Mouse (Mus musculus): ENCODE data around the gene Spsb2. TPM values are rescaled to one million over a fixed set of nuclear protein-coding genes. Genes with fewer than 3 reads are reported as not detected.
"Not testable (repeated sequence)": the region's sequence is repeated elsewhere in the genome, so short reads cannot be mapped to it uniquely, and the experiment has no call there.

Spsb2 gene
- polyA plus RNA-seq, 1 experiment: 63.6 TPM

- Histone ChIP-seq H3K27ac (ENCODE audit: control insufficient read depth, insufficient read depth, low read depth, low read length) (no peak overlapping the region), H3K4me3 (ENCODE audit: control insufficient read depth, low read depth, low read length) (no peak overlapping the region), H3K27me3 (ENCODE audit: control insufficient read depth, insufficient read depth, low read length) (no peaks in the 10 kb centered on the region), H3K36me3 (ENCODE audit: control insufficient read depth, insufficient read depth, low read length) (no peaks in the 10 kb centered on the region), H3K4me1 (ENCODE audit: control insufficient read depth, insufficient read depth, low read length) (peaks cover 11% of the 10 kb centered on the region)
- TF ChIP-seq POLR2A (IDR thresholded peaks at IDR 0.05; ENCODE audit: control insufficient read depth, low read depth, low read length): no peak
- TF ChIP-seq CTCF (IDR thresholded peaks at IDR 0.05; ENCODE audit: control insufficient read depth, insufficient read depth, insufficient replicate concordance, low read depth, low read length): no peak
These were observed 5.4 kb upstream of the Spsb2 start for GRCm38 (mm10) chr6:124803061-124803460.

- H3K36me3 ChIP-seq (ENCODE audit: control insufficient read depth, insufficient read depth, low read length); H3K4me3 ChIP-seq (ENCODE audit: control insufficient read depth, low read depth, low read length); H3K27me3 ChIP-seq (ENCODE audit: control insufficient read depth, insufficient read depth, low read length); H3K27ac ChIP-seq (ENCODE audit: control insufficient read depth, insufficient read depth, low read depth, low read length): not testable (repeated sequence)
- H3K4me1 ChIP-seq (ENCODE audit: control insufficient read depth, insufficient read depth, low read length): peaks cover 16% of the 10 kb centered on the region
These were observed 4.8 kb upstream of the Spsb2 start for GRCm38 (mm10) chr6:124803691-124804090.

GRCm38 (mm10) chr6:124804341-124804740 lies 4.1 kb upstream of the Spsb2 start:
- no peak for TF ChIP-seq CTCF (IDR thresholded peaks at IDR 0.05; ENCODE audit: control insufficient read depth, insufficient read depth, insufficient replicate concordance, low read depth, low read length)
- TF ChIP-seq POLR2A (IDR thresholded peaks at IDR 0.05; ENCODE audit: control insufficient read depth, low read depth, low read length): no peak
- no peaks in the 10 kb centered on the region; the same call in 1 of the 2 replicates for H3K36me3 ChIP-seq (ENCODE audit: control insufficient read depth, insufficient read depth, low read length)
- no peaks in the 10 kb centered on the region for H3K27me3 ChIP-seq (ENCODE audit: control insufficient read depth, insufficient read depth, low read length)
- peak overlapping the region; percentile 93 for H3K4me3 ChIP-seq (ENCODE audit: control insufficient read depth, low read depth, low read length)
- peaks cover 22% of the 10 kb centered on the region for H3K4me1 ChIP-seq (ENCODE audit: control insufficient read depth, insufficient read depth, low read length)
- H3K27ac ChIP-seq (ENCODE audit: control insufficient read depth, insufficient read depth, low read depth, low read length): no peak overlapping the region

GRCm38 (mm10) chr6:124805341-124806321 lies 2.8 kb upstream of the Spsb2 start:
- TF ChIP-seq POLR2A (IDR thresholded peaks at IDR 0.05; ENCODE audit: control insufficient read depth, low read depth, low read length) (peak; percentile 95), CTCF (IDR thresholded peaks at IDR 0.05; ENCODE audit: control insufficient read depth, insufficient read depth, insufficient replicate concordance, low read depth, low read length) (no peak)
- Histone ChIP-seq H3K4me1 (ENCODE audit: control insufficient read depth, insufficient read depth, low read length) (peaks cover 29% of the 10 kb centered on the region), H3K27ac (ENCODE audit: control insufficient read depth, insufficient read depth, low read depth, low read length) (peak overlapping the region; percentile 97), H3K36me3 (ENCODE audit: control insufficient read depth, insufficient read depth, low read length) (no peaks in the 10 kb centered on the region; the same call in 1 of the 2 replicates), H3K27me3 (ENCODE audit: control insufficient read depth, insufficient read depth, low read length) (no peaks in the 10 kb centered on the region), H3K4me3 (ENCODE audit: control insufficient read depth, low read depth, low read length) (peak overlapping the region; percentile 93)

GRCm38 (mm10) chr6:124806446-124807140 lies 1.9 kb upstream of the Spsb2 start:
- Histone ChIP-seq H3K36me3 (ENCODE audit: control insufficient read depth, insufficient read depth, low read length) (no peaks in the 10 kb centered on the region; the same call in 1 of the 2 replicates), H3K27me3 (ENCODE audit: control insufficient read depth, insufficient read depth, low read length) (no peaks in the 10 kb centered on the region), H3K4me3 (ENCODE audit: control insufficient read depth, low read depth, low read length) (peak overlapping the region; percentile 93), H3K27ac (ENCODE audit: control insufficient read depth, insufficient read depth, low read depth, low read length) (peak overlapping the region; percentile 82), H3K4me1 (ENCODE audit: control insufficient read depth, insufficient read depth, low read length) (peaks cover 29% of the 10 kb centered on the region)
- TF ChIP-seq POLR2A (IDR thresholded peaks at IDR 0.05; ENCODE audit: control insufficient read depth, low read depth, low read length) (no peak), CTCF (IDR thresholded peaks at IDR 0.05; ENCODE audit: control insufficient read depth, insufficient read depth, insufficient replicate concordance, low read depth, low read length) (no peak)

GRCm38 (mm10) chr6:124807366-124807765 lies 1.1 kb upstream of the Spsb2 start:
- TF ChIP-seq CTCF (IDR thresholded peaks at IDR 0.05; ENCODE audit: control insufficient read depth, insufficient read depth, insufficient replicate concordance, low read depth, low read length): no peak
- no peak for TF ChIP-seq POLR2A (IDR thresholded peaks at IDR 0.05; ENCODE audit: control insufficient read depth, low read depth, low read length)
- Histone ChIP-seq H3K4me1 (ENCODE audit: control insufficient read depth, insufficient read depth, low read length) (peaks cover 35% of the 10 kb centered on the region), H3K27me3 (ENCODE audit: control insufficient read depth, insufficient read depth, low read length) (no peaks in the 10 kb centered on the region), H3K36me3 (ENCODE audit: control insufficient read depth, insufficient read depth, low read length) (peaks cover 2% of the 10 kb centered on the region; the same call in 1 of the 2 replicates), H3K27ac (ENCODE audit: control insufficient read depth, insufficient read depth, low read depth, low read length) (no peak overlapping the region; the same call in 1 of the 2 replicates), H3K4me3 (ENCODE audit: control insufficient read depth, low read depth, low read length) (peak overlapping the region; percentile 92)

GRCm38 (mm10) chr6:124807986-124808357 lies 489 bp upstream of the Spsb2 start:
- Histone ChIP-seq H3K4me1 (ENCODE audit: control insufficient read depth, insufficient read depth, low read length) (peaks cover 41% of the 10 kb centered on the region), H3K4me3 (ENCODE audit: control insufficient read depth, low read depth, low read length) (peak overlapping the region; percentile 92), H3K27ac (ENCODE audit: control insufficient read depth, insufficient read depth, low read depth, low read length) (peak overlapping the region; percentile 87), H3K27me3 (ENCODE audit: control insufficient read depth, insufficient read depth, low read length) (no peaks in the 10 kb centered on the region), H3K36me3 (ENCODE audit: control insufficient read depth, insufficient read depth, low read length) (peaks cover 2% of the 10 kb centered on the region; the same call in 1 of the 2 replicates)
- TF ChIP-seq POLR2A (IDR thresholded peaks at IDR 0.05; ENCODE audit: control insufficient read depth, low read depth, low read length): no peak
- TF ChIP-seq CTCF (IDR thresholded peaks at IDR 0.05; ENCODE audit: control insufficient read depth, insufficient read depth, insufficient replicate concordance, low read depth, low read length): no peak
